Mouse (Mus musculus) right cerebral cortex, postnatal 10 days (tissue): ENCODE measurements around the gene Pnkd.
A peak's percentile ranks its signal among the peaks of the same experiment; 100 is the strongest.

ENCODE experiments used
- DNase-seq, 2 experiments: peaks; one replicate each; pipeline ENCODE4 v3.0.0; 2021; ENCODE audit warnings: low spot score in 2 of 2

The Pnkd gene

GRCm38 (mm10) chr1:74278538-74278937, 6.2 kb upstream of the Pnkd start, which contains the start of gene Gpbar1:
Gene Gpbar1 (plus strand): TSS chr1:74278550.
- DNase-seq: no peak

GRCm38 (mm10) chr1:74278988-74279387, 5.7 kb upstream of the Pnkd start:
- DNase-seq: no peak

GRCm38 (mm10) chr1:74280591-74281325, 4.0 kb upstream of the Pnkd start:
- DNase-seq: no peak

- DNase-seq: no peak
These were observed 3.4 kb upstream of the Pnkd start for GRCm38 (mm10) chr1:74281372-74281771.

GRCm38 (mm10) chr1:74281886-74282285, 2.8 kb upstream of the Pnkd start:
- no peak for DNase-seq

GRCm38 (mm10) chr1:74282896-74283625, 1.7 kb upstream of the Pnkd start:
- DNase-seq: no peak

- peak; percentile 77 to 83 for DNase-seq
These were observed 855 bp upstream of the Pnkd start for GRCm38 (mm10) chr1:74283686-74284463.

GRCm38 (mm10) chr1:74285212-74286010, 681 bp downstream of the Pnkd start:
- DNase-seq: no peak

GRCm38 (mm10) chr1:74286869-74287607, 2.3 kb downstream of the Pnkd start:
- DNase-seq: peak in 1 of 2 experiments; percentile 62

GRCm38 (mm10) chr1:74288327-74288726, 3.6 kb downstream of the Pnkd start:
- DNase-seq: no peak

GRCm38 (mm10) chr1:74289248-74289647, 4.5 kb downstream of the Pnkd start:
- DNase-seq: no peak

- no peak for DNase-seq
These were observed 5.0 kb downstream of the Pnkd start for GRCm38 (mm10) chr1:74289740-74290139.

- no peak for DNase-seq
These were observed 5.4 kb downstream of the Pnkd start for GRCm38 (mm10) chr1:74290141-74290540.

- no peak for DNase-seq
These were observed 7.7 kb downstream of the Pnkd start for GRCm38 (mm10) chr1:74292331-74293020.

- no peak for DNase-seq
These were observed 8.7 kb downstream of the Pnkd start for GRCm38 (mm10) chr1:74293306-74293960.

GRCm38 (mm10) chr1:74294090-74294643, 9.4 kb downstream of the Pnkd start:
- no peak for DNase-seq

GRCm38 (mm10) chr1:74294733-74295455, 10.2 kb downstream of the Pnkd start:
- DNase-seq: no peak

GRCm38 (mm10) chr1:74295456-74296171, 10.9 kb downstream of the Pnkd start:
- peak; percentile 90 to 93 for DNase-seq
